Mouse (Mus musculus) inflammation-experienced regulatory T-cells, adult 6 months (primary cell): ENCODE measurements around the gene Rdh19. TPM values are rescaled to one million over a fixed set of nuclear protein-coding genes. Genes with fewer than 3 reads are reported as not detected.
"Not testable (repeated sequence)": the region's sequence is repeated elsewhere in the genome, so short reads cannot be mapped to it uniquely, and the experiment has no call there.

Experiments
- ATAC-seq: one replicate; pipeline ENCODE4 v1.8.0; 2017
- polyA plus RNA-seq, 3 experiments: library from polyadenylated mRNA; unstranded; fragments of 100-300 nt; shearing (Covaris generic); gene quantifications; one replicate each; pipeline ENCODE4 v1.2.1; 2017

Gene Rdh19
- not detected for polyA plus RNA-seq

GRCm38 (mm10) chr10:127849628-127850027, at the start of gene Rdh19:
TSS of gene Rdh19 (plus strand) at chr10:127849928.
- ATAC-seq, result no peak

GRCm38 (mm10) chr10:127800891-127801290, 48.8 kb upstream of the Rdh19 start, which contains the start of gene Rdh16:
TSS of gene Rdh16 (plus strand) at chr10:127801152.
- no peak for ATAC-seq

GRCm38 (mm10) chr10:127801612-127802011, 48.1 kb upstream of the Rdh19 start:
- no peak for ATAC-seq

- ATAC-seq, result no peak
These were observed 47.5 kb upstream of the Rdh19 start for GRCm38 (mm10) chr10:127802236-127802635.

GRCm38 (mm10) chr10:127804416-127804815, 45.3 kb upstream of the Rdh19 start:
- no peak for ATAC-seq

- ATAC-seq, result no peak
These were observed 33.8 kb upstream of the Rdh19 start for GRCm38 (mm10) chr10:127815888-127816287.

- not testable (repeated sequence) for ATAC-seq
These were observed 32.3 kb upstream of the Rdh19 start for GRCm38 (mm10) chr10:127817268-127817910.

GRCm38 (mm10) chr10:127821806-127822205, 27.9 kb upstream of the Rdh19 start:
- ATAC-seq, result not testable (repeated sequence)

GRCm38 (mm10) chr10:127825386-127825785, 24.3 kb upstream of the Rdh19 start:
- no peak for ATAC-seq

GRCm38 (mm10) chr10:127829121-127829520, 20.6 kb upstream of the Rdh19 start:
- ATAC-seq, result no peak

GRCm38 (mm10) chr10:127834186-127834585, 15.5 kb upstream of the Rdh19 start:
- ATAC-seq, result not testable (repeated sequence)

- no peak for ATAC-seq
These were observed 14.4 kb upstream of the Rdh19 start for GRCm38 (mm10) chr10:127835292-127835691.

GRCm38 (mm10) chr10:127837793-127838192, 11.9 kb upstream of the Rdh19 start:
- not testable (repeated sequence) for ATAC-seq

- ATAC-seq, result no peak
These were observed 11.2 kb upstream of the Rdh19 start for GRCm38 (mm10) chr10:127838539-127838938.

GRCm38 (mm10) chr10:127840776-127841175, 9.0 kb upstream of the Rdh19 start:
- ATAC-seq, result no peak

GRCm38 (mm10) chr10:127845945-127846344, 3.8 kb upstream of the Rdh19 start:
- not testable (repeated sequence) for ATAC-seq

- no peak for ATAC-seq
These were observed 1.6 kb upstream of the Rdh19 start for GRCm38 (mm10) chr10:127848089-127848488.

GRCm38 (mm10) chr10:127856376-127856775, 6.6 kb downstream of the Rdh19 start:
- no peak for ATAC-seq

GRCm38 (mm10) chr10:127864931-127865330, 15.2 kb downstream of the Rdh19 start:
- no peak for ATAC-seq

GRCm38 (mm10) chr10:127866232-127866631, 16.5 kb downstream of the Rdh19 start, which contains the start of gene Rdh16f2:
TSS of gene Rdh16f2 (plus strand) at chr10:127866474.
- no peak for ATAC-seq

GRCm38 (mm10) chr10:127872484-127872883, 22.8 kb downstream of the Rdh19 start:
- ATAC-seq, result no peak

GRCm38 (mm10) chr10:127877681-127878080, 28.0 kb downstream of the Rdh19 start:
- ATAC-seq, result no peak

- no peak for ATAC-seq
These were observed 28.7 kb downstream of the Rdh19 start for GRCm38 (mm10) chr10:127878262-127879057.
